Mouse (Mus musculus) hindbrain, embryonic 16.5 days (tissue): ENCODE data around the gene Ghrh. TPM values are rescaled to one million over a fixed set of nuclear protein-coding genes. Genes with fewer than 3 reads are reported as not detected.

Source experiments
- polyA plus RNA-seq: library from polyadenylated mRNA; unstranded; fragments of >200 nt; fragmentation: Nextera tagmentation; extraction: Ambion mirVana; gene quantifications from 2 replicates; pipeline ENCODE4 v1.2.1, GENCODE M21; 2015

The Ghrh gene
- polyA plus RNA-seq, 1 experiment from 2014 or later = 1.0 TPM

Other genes with a start within 250 kb of the Ghrh start
- gene Samhd1, start 212.2 kb downstream of the Ghrh start, polyA plus RNA-seq = 9.5 and 11.1 TPM in 2 replicates
- 4.7 and 5.9 TPM in 2 replicates for gene Rbl1, start 143.0 kb downstream of the Ghrh start, polyA plus RNA-seq
- gene Rpn2, start 68.5 kb downstream of the Ghrh start, polyA plus RNA-seq = 237 and 246 TPM in 2 replicates
- 0.47 and 0.51 TPM in 2 replicates for gene Mroh8, start 68.0 kb downstream of the Ghrh start, polyA plus RNA-seq
- 120 and 123 TPM in 2 replicates for gene Manbal, start 20.1 kb upstream of the Ghrh start, polyA plus RNA-seq
- 26.5 and 29.9 TPM in 2 replicates for gene Src, start 70.9 kb upstream of the Ghrh start, polyA plus RNA-seq
- gene Nnat, start 212.6 kb upstream of the Ghrh start, polyA plus RNA-seq = 6,388 and 6,390 TPM in 2 replicates
- gene Blcap, start 223.8 kb upstream of the Ghrh start, polyA plus RNA-seq = 288 and 298 TPM in 2 replicates